Mouse (Mus musculus) limb, embryonic 14.5 days (tissue): ENCODE measurements around the gene Lmo2. TPM values are rescaled to one million over a fixed set of nuclear protein-coding genes. Genes with fewer than 3 reads are reported as not detected.

Experiments used
- ATAC-seq: fragments of 200-750 bp; cut with Nextera tagmentation; 2 replicates; pipeline ENCODE4 v1.8.0; 2017; ENCODE audit warnings: low read depth, moderate number of reproducible peaks, moderate TSS enrichment; ENCODE audit not compliant: low FRiP score
- DNase-seq: peaks from one replicate; pipeline ENCODE4 v3.0.0-alpha.2; 2015; ENCODE audit warnings: low spot score
- H3K27ac ChIP-seq: fragments of 300-500 bp; sonication (generic); replicated peaks from 2 replicates; pipeline ENCODE4 v1.5.1; 2014; ENCODE audit warnings: low read depth, mild to moderate bottlenecking, low read length, moderate library complexity, mixed read lengths
- H3K27me3 ChIP-seq: fragments of 300-500 bp; sonication (generic); 2 replicates; pipeline ENCODE4 v1.6.1; 2014; ENCODE audit warnings: low read length, mixed read lengths; ENCODE audit not compliant: control insufficient read depth, insufficient read depth
- H3K36me3 ChIP-seq: fragments of 300-500 bp; sonication (generic); 2 replicates; pipeline ENCODE4 v1.6.1; 2014; ENCODE audit warnings: mild to moderate bottlenecking, low read length, moderate library complexity, mixed read lengths; ENCODE audit not compliant: control insufficient read depth, insufficient read depth
- H3K4me1 ChIP-seq: fragments of 300-500 bp; sonication (generic); 2 replicates; pipeline ENCODE4 v1.6.1; 2014; ENCODE audit warnings: antibody characterized with exemption, low read length, mixed read lengths; ENCODE audit not compliant: control insufficient read depth, insufficient read depth
- H3K4me2 ChIP-seq: fragments of 300-500 bp; sonication (generic); replicated peaks from 2 replicates; pipeline ENCODE4 v1.6.1; 2014; ENCODE audit warnings: low read depth, mild to moderate bottlenecking, low read length, moderate library complexity; ENCODE audit not compliant: severe bottlenecking
- H3K4me3 ChIP-seq: fragments of 300-500 bp; sonication (generic); replicated peaks from 2 replicates; pipeline ENCODE4 v1.5.1; 2014; ENCODE audit warnings: low read length
- H3K9ac ChIP-seq: fragments of 300-500 bp; sonication (generic); 2 replicates; pipeline ENCODE4 v1.6.1; 2014; ENCODE audit warnings: mild to moderate bottlenecking, low read depth, low read length, moderate library complexity; ENCODE audit not compliant: severe bottlenecking
- H3K9me3 ChIP-seq: fragments of 300-500 bp; sonication (generic); 2 replicates; pipeline ENCODE4 v1.6.1; 2016; ENCODE audit warnings: low read length; ENCODE audit not compliant: control insufficient read depth
- POLR2A ChIP-seq: fragments of 200-500 bp; IDR thresholded peaks from 2 replicates; pipeline ENCODE4 v1.8.0; 2012; ENCODE audit warnings: inconsistent platforms, mild to moderate bottlenecking, moderate library complexity, borderline replicate concordance; ENCODE audit not compliant: insufficient read depth, insufficient read length; ENCODE audit errors: extremely low read depth
- WGBS: fragments of 180-500 bp; shearing (Covaris S2); extraction: QIAGEN DNeasy Blood & Tissue Kit; methylation state at CpG from one replicate; pipeline ENCODE4 v1.1.7; 2014; 5-methylcytosine and 5-hydroxymethylcytosine counted together
- polyA plus RNA-seq, 2 experiments: library from polyadenylated mRNA; depleted of rRNA in 1 of 2; stranded (reverse) in 1 of 2; unstranded in 1 of 2; fragments of >200 nt; fragmentation: Nextera tagmentation in 1 of 2; extraction: Ambion mirVana in 1 of 2; gene quantifications; 2 replicates each; pipeline versions ENCODE4 v1.2.1 to v1.2.3; 2012 to 2014

Gene Lmo2
- 17.8 and 18.1 TPM in 2 replicates for polyA plus RNA-seq (2012; rRNA removed)
- 17.8 and 19.4 TPM in 2 replicates for polyA plus RNA-seq (2014; fragmentation: Nextera tagmentation; extraction: Ambion mirVana)

GRCm38 (mm10) chr2:103957649-103958546 is at the start of gene Lmo2:
Gene Lmo2 (plus strand): TSS chr2:103957986.
- no peak for DNase-seq
- no peak for ATAC-seq
- no peak within 1 kb of the TSS for H3K4me2 ChIP-seq
- H3K9me3 ChIP-seq: no peaks in the 10 kb centered on the region
- H3K4me3 ChIP-seq: no peak within 1 kb of the TSS
- no peaks in the 10 kb centered on the region for H3K4me1 ChIP-seq
- no peak within 1 kb of the TSS for H3K27ac ChIP-seq
- H3K9ac ChIP-seq: no peak within 1 kb of the TSS
- H3K27me3 ChIP-seq: no peaks in the 10 kb centered on the region
- H3K36me3 ChIP-seq: no peaks in the 10 kb centered on the region
- no peak for TF ChIP-seq POLR2A
- 58% methylated on average over 10 of the region's 10 CpGs for WGBS

GRCm38 (mm10) chr2:103910601-103911000 is 47.2 kb upstream of the Lmo2 start:
- Histone ChIP-seq H3K4me2 (no peak overlapping the region), H3K4me1 (peaks cover 15% of the 10 kb centered on the region), H3K4me3 (no peak overlapping the region), H3K9me3 (no peaks in the 10 kb centered on the region), H3K27me3 (no peaks in the 10 kb centered on the region), H3K36me3 (no peaks in the 10 kb centered on the region), H3K9ac (no peak overlapping the region), H3K27ac (no peak overlapping the region)
- ATAC-seq (no peak), DNase-seq (no peak)
- no peak for TF ChIP-seq POLR2A
- 67% methylated on average over 5 of the region's 5 CpGs for WGBS

- no peaks in the 10 kb centered on the region for H3K9me3 ChIP-seq
- H3K9ac ChIP-seq: no peak overlapping the region
- H3K36me3 ChIP-seq: no peaks in the 10 kb centered on the region
- H3K4me3 ChIP-seq: no peak overlapping the region
- no peak overlapping the region for H3K27ac ChIP-seq
- DNase-seq (no peak), ATAC-seq (no peak)
- no peak for TF ChIP-seq POLR2A
- H3K27me3 ChIP-seq: no peaks in the 10 kb centered on the region
- WGBS: 59% methylated on average over 16 of the region's 16 CpGs
- H3K4me2 ChIP-seq: no peak overlapping the region
- H3K4me1 ChIP-seq: peaks cover 11% of the 10 kb centered on the region; the same call in 1 of the 2 replicates
These were observed 45.1 kb upstream of the Lmo2 start for GRCm38 (mm10) chr2:103912481-103913251.

DNA sequence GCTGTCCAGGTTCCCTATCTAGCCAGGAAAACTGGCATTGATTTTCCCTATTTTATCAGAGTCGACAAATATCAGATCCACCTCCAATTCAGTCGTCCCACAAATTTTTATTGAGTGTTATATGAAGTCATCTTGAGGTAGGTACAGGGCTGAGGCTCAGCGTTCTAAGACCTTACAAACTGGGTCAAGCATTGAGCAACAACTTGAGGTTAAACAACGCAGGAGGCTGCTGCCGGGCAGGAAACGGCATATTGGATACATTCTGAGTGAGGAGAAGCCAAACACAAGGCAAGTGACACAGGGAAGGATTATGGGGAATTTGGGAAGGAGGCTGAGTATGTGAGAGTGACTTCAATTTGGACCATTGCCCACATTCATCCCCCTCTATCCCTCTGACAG is 44.5 kb upstream of the Lmo2 start:
- Histone ChIP-seq H3K9me3 (no peaks in the 10 kb centered on the region), H3K9ac (no peak overlapping the region), H3K27me3 (no peaks in the 10 kb centered on the region), H3K4me1 (peaks cover 11% of the 10 kb centered on the region; the same call in 1 of the 2 replicates), H3K4me3 (no peak overlapping the region), H3K27ac (no peak overlapping the region), H3K36me3 (no peaks in the 10 kb centered on the region), H3K4me2 (no peak overlapping the region)
- TF ChIP-seq POLR2A: no peak
- 48% methylated on average over 6 of the region's 6 CpGs for WGBS
- ATAC-seq (no peak), DNase-seq (no peak)

DNA sequence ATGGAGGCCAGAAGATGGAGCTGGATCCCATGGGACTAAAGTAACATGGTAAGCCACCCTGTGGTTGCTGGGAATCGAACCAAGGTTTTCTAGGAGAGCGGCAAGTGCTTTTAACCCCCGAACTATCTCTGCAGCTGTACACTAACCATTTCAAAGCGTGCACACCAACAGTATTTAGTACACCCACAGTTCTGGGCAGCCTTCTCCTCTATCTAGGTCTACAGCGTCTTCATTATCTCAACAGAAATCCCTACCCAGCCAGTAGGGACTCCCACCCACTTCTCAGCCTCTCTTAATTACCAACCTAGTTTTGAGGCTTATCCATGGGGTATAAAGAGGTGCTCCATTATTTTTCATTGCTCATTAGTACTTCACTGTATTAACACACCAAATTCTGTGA is 41.7 kb upstream of the Lmo2 start:
- Histone ChIP-seq H3K4me2 (no peak overlapping the region), H3K9me3 (no peaks in the 10 kb centered on the region), H3K4me1 (peaks cover 11% of the 10 kb centered on the region; the same call in 1 of the 2 replicates), H3K27me3 (no peaks in the 10 kb centered on the region), H3K4me3 (no peak overlapping the region), H3K27ac (no peak overlapping the region), H3K9ac (no peak overlapping the region), H3K36me3 (no peaks in the 10 kb centered on the region)
- 88% methylated on average over 5 of the region's 5 CpGs for WGBS
- no peak for ATAC-seq
- no peak for TF ChIP-seq POLR2A
- no peak for DNase-seq
